ENCODE assay signal across 7 mouse cellular contexts in genomic region chr7:83204013-83204365, GRCm38 (mm10).
DNase-seq lines count a peak whose midpoint lies in the region; ATAC-seq and TF ChIP-seq lines count a peak whose summit lies in the region.

No protein-coding gene starts in this region.

- DNase-seq in kidney, postnatal 0 days (ENCODE audit: low spot score), result peak; percentile 21
- DNase-seq in kidney, adult 18-20 months, result no peak
- peak; percentile 66 for DNase-seq in mesoderm, embryonic 11.5 days (ENCODE audit: low read depth, low spot score)
- DNase-seq in testis, postnatal 14 days (ENCODE audit: low spot score), result no peak
- DNase-seq in heart, adult 9 months (ENCODE audit: low spot score in 2 of 2), result no peak
- DNase-seq in right cerebral cortex, adult 18-20 months, result no peak

- WGBS in kidney, postnatal 0 days, result 34% methylated on average over 4 of the region's 4 CpGs
- WGBS in forebrain, embryonic 13.5 days, result 3% methylated on average over 4 of the region's 4 CpGs

- TF ChIP-seq CTCF in kidney, postnatal 0 days (IDR thresholded peaks at IDR 0.05; ENCODE audit: low read depth), result no peak

- H3K4me1 ChIP-seq in kidney, postnatal 0 days (replicated peaks; ENCODE audit: insufficient read depth, low read length), result 0 out of 2 replicates have a peak, but pooled peaks cover 2% of the 10 kb centered on the region
- H3K4me1 ChIP-seq in forebrain, embryonic 13.5 days, result peaks cover 49% of the 10 kb centered on the region

- no peak overlapping the region for H3K4me3 ChIP-seq in kidney, postnatal 0 days (replicated peaks; ENCODE audit: low read depth, low read length)
- no peak overlapping the region for H3K4me3 ChIP-seq in forebrain, embryonic 13.5 days

- H3K27ac ChIP-seq in kidney, postnatal 0 days, result no peak overlapping the region
- peak overlapping the region; percentile 95 for H3K27ac ChIP-seq in forebrain, embryonic 13.5 days

- H3K4me2 ChIP-seq in kidney, postnatal 0 days (ENCODE audit: low read length), result no peak overlapping the region
- peak overlapping the region; percentile 16; the same call in 1 of the 2 replicates for H3K4me2 ChIP-seq in forebrain, embryonic 13.5 days

- H3K27me3 ChIP-seq in kidney, postnatal 0 days (ENCODE audit: insufficient read depth, low read length), result no peaks in the 10 kb centered on the region
- no peaks in the 10 kb centered on the region for H3K27me3 ChIP-seq in forebrain, embryonic 13.5 days

- no peak overlapping the region for H3K9ac ChIP-seq in kidney, postnatal 0 days (ENCODE audit: low read depth, low read length)
- H3K9ac ChIP-seq in forebrain, embryonic 13.5 days, result peak overlapping the region; percentile 53

- no peak for ATAC-seq in kidney, postnatal 0 days (replicated peaks; ENCODE audit: low FRiP score, low read depth)
- ATAC-seq in forebrain, embryonic 13.5 days, result peak; percentile 33; the same call in 1 of the 2 replicates

- H3K36me3 ChIP-seq in kidney, postnatal 0 days (ENCODE audit: insufficient read depth, low read length), result no peaks in the 10 kb centered on the region
- no peaks in the 10 kb centered on the region for H3K36me3 ChIP-seq in forebrain, embryonic 13.5 days (ENCODE audit: poor library complexity, severe bottlenecking)

- H3K9me3 ChIP-seq in kidney, postnatal 0 days (replicated peaks; ENCODE audit: low read length), result no peaks in the 10 kb centered on the region
- H3K9me3 ChIP-seq in forebrain, embryonic 13.5 days (replicated peaks), result no peaks in the 10 kb centered on the region

Comparison
In these comparisons a context has a peak if more than half of its experiments do, and no peak if none do; other contexts are left out.
1. DNase-seq: peak in kidney, postnatal 0 days (single experiment) and mesoderm, embryonic 11.5 days (single experiment); none in kidney, adult 18-20 months (single experiment), testis, postnatal 14 days (single experiment), heart, adult 9 months (0 of 2) and right cerebral cortex, adult 18-20 months (single experiment).